Mouse (Mus musculus) kidney, embryonic 14.5 days (tissue): Measurements from ENCODE around the gene Gak. TPM values are rescaled to one million over a fixed set of nuclear protein-coding genes. Genes with fewer than 3 reads are reported as not detected.
"Not testable (repeated sequence)": the region's sequence is repeated elsewhere in the genome, so short reads cannot be mapped to it uniquely, and the experiment has no call there.

Experiments
- ATAC-seq: fragments of 200-750 bp; cut with Nextera tagmentation; 2 replicates; pipeline ENCODE4 v1.8.0; 2017; ENCODE audit warnings: moderate number of reproducible peaks, mild to moderate bottlenecking, moderate TSS enrichment, moderate library complexity; ENCODE audit not compliant: low FRiP score, low TSS enrichment
- H3K27ac ChIP-seq: fragments of 300-500 bp; sonication (generic); 2 replicates; pipeline ENCODE4 v1.5.1; 2014; ENCODE audit warnings: low read depth, mild to moderate bottlenecking, low read length, moderate library complexity, mixed read lengths
- H3K27me3 ChIP-seq: fragments of 300-500 bp; sonication (generic); 2 replicates; pipeline ENCODE4 v1.6.1; 2014; ENCODE audit warnings: mild to moderate bottlenecking, low read length; ENCODE audit not compliant: control insufficient read depth, insufficient read depth
- H3K36me3 ChIP-seq: fragments of 300-500 bp; sonication (generic); 2 replicates; pipeline ENCODE4 v1.6.1; 2014; ENCODE audit warnings: low read length, mixed read lengths; ENCODE audit not compliant: control insufficient read depth, insufficient read depth
- H3K4me1 ChIP-seq: fragments of 300-500 bp; sonication (generic); 2 replicates; pipeline ENCODE4 v1.6.1; 2014; ENCODE audit warnings: low read length, mixed read lengths; ENCODE audit not compliant: control insufficient read depth, insufficient read depth
- H3K4me2 ChIP-seq: fragments of 300-500 bp; sonication (generic); replicated peaks from 2 replicates; pipeline ENCODE4 v1.6.1; 2014; ENCODE audit warnings: low read depth, mild to moderate bottlenecking, low read length
- H3K4me3 ChIP-seq: fragments of 300-500 bp; sonication (generic); 2 replicates; pipeline ENCODE4 v1.5.1; 2014; ENCODE audit warnings: mild to moderate bottlenecking, low read length
- H3K9ac ChIP-seq: fragments of 300-500 bp; sonication (generic); 2 replicates; pipeline ENCODE4 v1.6.1; 2014; ENCODE audit warnings: low read depth, mild to moderate bottlenecking, low read length, moderate library complexity
- H3K9me3 ChIP-seq: fragments of 300-500 bp; sonication (generic); 2 replicates; pipeline ENCODE4 v1.6.1; 2016; ENCODE audit warnings: low read length; ENCODE audit not compliant: control insufficient read depth
- WGBS: fragments of 180-500 bp; shearing (Covaris S2); extraction: QIAGEN DNeasy Blood & Tissue Kit; methylation state at CpG from one replicate; pipeline ENCODE4 v1.1.7; 2014; 5-methylcytosine and 5-hydroxymethylcytosine counted together
- polyA plus RNA-seq: library from polyadenylated mRNA; unstranded; fragments of >200 nt; fragmentation: Nextera tagmentation; extraction: Ambion mirVana; gene quantifications from 2 replicates; pipeline ENCODE4 v1.2.1, GENCODE M21; 2014

Gene Gak
- polyA plus RNA-seq, 1 experiment from 2014 or later, result 48.8 TPM

GRCm38 (mm10) chr5:108648937-108649576 lies 19.5 kb upstream of the Gak start:
- Histone ChIP-seq H3K27ac (no peak overlapping the region), H3K36me3 (peaks cover 66% of the 10 kb centered on the region), H3K4me1 (no peaks in the 10 kb centered on the region), H3K9ac (no peak overlapping the region), H3K4me2 (no peak overlapping the region), H3K4me3 (no peak overlapping the region), H3K27me3 (no peaks in the 10 kb centered on the region), H3K9me3 (no peaks in the 10 kb centered on the region)
- no peak for ATAC-seq
- 89% methylated on average over 11 of the region's 11 CpGs for WGBS

DNA sequence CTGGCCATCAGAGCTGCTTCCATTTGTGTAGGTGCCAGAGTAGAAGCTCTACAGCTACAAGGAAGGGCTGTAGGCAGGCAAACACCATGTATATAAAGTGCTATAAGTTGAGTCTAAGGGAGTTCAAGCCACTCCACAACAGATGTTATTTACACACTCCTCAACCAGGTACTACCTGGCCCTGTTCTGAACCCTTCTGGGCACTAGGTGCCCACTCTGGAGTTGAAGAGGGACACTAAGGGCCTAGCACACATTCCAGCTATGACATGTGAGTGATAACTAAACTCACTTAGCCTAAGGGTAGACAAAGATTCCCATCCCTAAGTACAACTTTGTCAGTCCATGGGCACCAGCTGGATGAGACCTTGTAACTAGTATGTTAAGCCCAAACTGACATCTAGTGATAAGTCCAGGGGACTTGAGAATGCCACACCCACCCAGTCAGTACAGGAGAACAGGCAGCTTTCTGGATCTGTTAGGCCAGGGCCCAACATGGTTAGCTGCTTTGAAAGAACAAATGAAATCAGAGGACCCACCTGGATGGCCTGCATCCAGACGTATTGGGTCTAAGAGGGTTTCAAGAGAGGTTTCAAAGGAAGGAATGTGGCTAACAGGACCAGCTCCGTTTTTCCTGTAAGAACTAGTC lies 18.4 kb upstream of the Gak start:
- no peaks in the 10 kb centered on the region for H3K27me3 ChIP-seq
- ATAC-seq, result no peak
- 92% methylated on average over 2 of the region's 2 CpGs for WGBS

GRCm38 (mm10) chr5:108647311-108647710 lies 17.8 kb upstream of the Gak start:
- Histone ChIP-seq H3K4me1 (no peaks in the 10 kb centered on the region), H3K27ac (no peak overlapping the region), H3K9me3 (no peaks in the 10 kb centered on the region), H3K36me3 (peaks cover 61% of the 10 kb centered on the region), H3K4me2 (no peak overlapping the region), H3K9ac (no peak overlapping the region), H3K27me3 (no peaks in the 10 kb centered on the region), H3K4me3 (no peak overlapping the region)
- ATAC-seq, result no peak
- 94% methylated on average over 2 of the region's 2 CpGs for WGBS

More for the DNA sequence above, 18.4 kb upstream of the Gak start:
- no peak overlapping the region for H3K9ac ChIP-seq
- no peaks in the 10 kb centered on the region for H3K4me1 ChIP-seq
- H3K9me3 ChIP-seq, result no peaks in the 10 kb centered on the region
- H3K4me3 ChIP-seq, result no peak overlapping the region
- peaks cover 62% of the 10 kb centered on the region for H3K36me3 ChIP-seq
- H3K4me2 ChIP-seq, result no peak overlapping the region
- H3K27ac ChIP-seq, result no peak overlapping the region

- Histone ChIP-seq H3K36me3 (peaks cover 55% of the 10 kb centered on the region), H3K4me3 (no peak overlapping the region), H3K27me3 (no peaks in the 10 kb centered on the region), H3K4me1 (no peaks in the 10 kb centered on the region), H3K9me3 (no peaks in the 10 kb centered on the region), H3K27ac (no peak overlapping the region), H3K4me2 (no peak overlapping the region), H3K9ac (no peak overlapping the region)
- no peak for ATAC-seq
- WGBS, result 91% methylated on average over 3 of the region's 3 CpGs
Observed at GRCm38 (mm10) chr5:108646343-108646660, 16.7 kb upstream of the Gak start.

GRCm38 (mm10) chr5:108645651-108646342 lies 16.2 kb upstream of the Gak start:
- Histone ChIP-seq H3K9ac (no peak overlapping the region), H3K9me3 (no peaks in the 10 kb centered on the region), H3K27me3 (no peaks in the 10 kb centered on the region), H3K4me2 (no peak overlapping the region), H3K4me3 (no peak overlapping the region), H3K4me1 (no peaks in the 10 kb centered on the region), H3K27ac (no peak overlapping the region), H3K36me3 (peaks cover 53% of the 10 kb centered on the region)
- ATAC-seq, result no peak
- WGBS, result 92% methylated on average over 9 of the region's 9 CpGs

DNA sequence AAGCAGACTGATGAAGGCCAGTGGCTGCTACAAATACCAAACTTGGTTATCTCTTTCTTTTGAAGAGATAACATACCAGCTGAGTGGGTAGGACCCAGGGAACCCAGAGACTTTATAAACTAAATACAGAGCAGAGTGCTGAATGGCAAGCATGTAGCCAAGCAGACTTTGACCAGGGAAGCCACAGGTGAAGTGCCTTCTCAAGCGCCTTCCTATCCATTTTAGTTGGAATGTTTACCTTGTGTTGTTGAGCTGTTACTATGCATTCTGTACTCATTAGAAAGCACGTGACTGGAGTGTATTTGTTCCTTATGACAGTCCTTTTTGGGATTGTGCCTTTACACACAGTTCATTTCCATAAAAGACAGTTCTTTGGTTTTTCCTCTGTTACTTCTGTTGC lies 14.1 kb upstream of the Gak start:
- no peaks in the 10 kb centered on the region for H3K27me3 ChIP-seq
- 86% methylated on average over 2 of the region's 2 CpGs for WGBS
- ATAC-seq, result no peak
- no peak overlapping the region for H3K4me2 ChIP-seq
- H3K36me3 ChIP-seq, result peaks cover 48% of the 10 kb centered on the region
- no peak overlapping the region for H3K27ac ChIP-seq
- H3K9ac ChIP-seq, result no peak overlapping the region
- H3K9me3 ChIP-seq, result no peaks in the 10 kb centered on the region
- H3K4me3 ChIP-seq, result no peak overlapping the region
- H3K4me1 ChIP-seq, result no peaks in the 10 kb centered on the region

- no peaks in the 10 kb centered on the region for H3K4me1 ChIP-seq
- no peak overlapping the region for H3K4me3 ChIP-seq
- H3K36me3 ChIP-seq, result peaks cover 3% of the 10 kb centered on the region; the same call in 1 of the 2 replicates
- no peak overlapping the region for H3K27ac ChIP-seq
- no peaks in the 10 kb centered on the region for H3K9me3 ChIP-seq
- ATAC-seq, result no peak
- no peak overlapping the region for H3K9ac ChIP-seq
- H3K27me3 ChIP-seq, result no peaks in the 10 kb centered on the region
- no peak overlapping the region for H3K4me2 ChIP-seq
- 74% methylated on average over 4 of the region's 4 CpGs for WGBS
Observed at GRCm38 (mm10) chr5:108636172-108636571, 6.6 kb upstream of the Gak start.

- H3K9ac ChIP-seq, H3K27me3 ChIP-seq, H3K4me3 ChIP-seq, H3K36me3 ChIP-seq, H3K4me2 ChIP-seq, ATAC-seq, H3K4me1 ChIP-seq, H3K27ac ChIP-seq, H3K9me3 ChIP-seq: not testable (repeated sequence)
- 83% methylated on average over 2 of the region's 3 CpGs for WGBS
Observed at GRCm38 (mm10) chr5:108634088-108634487, 4.5 kb upstream of the Gak start.

GRCm38 (mm10) chr5:108633676-108634075 lies 4.1 kb upstream of the Gak start:
- no peak for ATAC-seq
- Histone ChIP-seq H3K9me3 (no peaks in the 10 kb centered on the region), H3K36me3 (peaks cover 3% of the 10 kb centered on the region; the same call in 1 of the 2 replicates), H3K4me1 (peaks cover 8% of the 10 kb centered on the region), H3K9ac (no peak overlapping the region), H3K4me2 (no peak overlapping the region), H3K27ac (no peak overlapping the region), H3K4me3 (no peak overlapping the region), H3K27me3 (no peaks in the 10 kb centered on the region)
- WGBS, result 96% methylated on average over 4 of the region's 4 CpGs
